Mouse (Mus musculus) spleen, adult 2 months (tissue): ENCODE measurements around the gene Frem2.

Experiments used
- CTCF ChIP-seq: fragments of 200-500 bp; IDR thresholded peaks from 2 replicates; pipeline ENCODE4 v1.5.1; 2011; ENCODE audit warnings: mild to moderate bottlenecking, inconsistent platforms; ENCODE audit not compliant: insufficient read depth, insufficient read length, insufficient replicate concordance; ENCODE audit errors: extremely low read depth
- POLR2A ChIP-seq: fragments of 200-500 bp; IDR thresholded peaks from 2 replicates; pipeline ENCODE4 v1.6.1; 2011; ENCODE audit warnings: low read depth, low read length, inconsistent platforms

GRCm38 (mm10) chr3:53635948-53636347, 21.2 kb downstream of the Frem2 start:
- TF ChIP-seq CTCF (no peak), POLR2A (no peak)
